Mouse (Mus musculus): ENCODE measurements at regions not wholly inside any gene's neighbourhood (a gene's known extent, or its start where the extent isn't known, plus 50 kb on each side); places are given as distances from the start of the nearest gene placed in this dataset.

GRCm38 (mm10) chr9:115604968-115605682, 294.9 kb upstream of the Stt3b start:
- TF ChIP-seq POLR2A (IDR thresholded peaks at IDR 0.05; ENCODE audit: insufficient read length, low read depth) (no peak), MYOG (IDR thresholded peaks at IDR 0.05; ENCODE audit: control insufficient read depth in 1 of 3, insufficient read depth in 1 of 3, insufficient read length in 2 of 3, low read depth in 2 of 3) (no peak), E2F4 (IDR thresholded peaks at IDR 0.05; ENCODE audit: insufficient read depth) (no peak), MAX (IDR thresholded peaks at IDR 0.05; ENCODE audit: low read depth) (no peak)

Data from myocyte (in vitro differentiated cells).